Mouse (Mus musculus): ENCODE results near the gene Rela.

The Rela gene

DNA sequence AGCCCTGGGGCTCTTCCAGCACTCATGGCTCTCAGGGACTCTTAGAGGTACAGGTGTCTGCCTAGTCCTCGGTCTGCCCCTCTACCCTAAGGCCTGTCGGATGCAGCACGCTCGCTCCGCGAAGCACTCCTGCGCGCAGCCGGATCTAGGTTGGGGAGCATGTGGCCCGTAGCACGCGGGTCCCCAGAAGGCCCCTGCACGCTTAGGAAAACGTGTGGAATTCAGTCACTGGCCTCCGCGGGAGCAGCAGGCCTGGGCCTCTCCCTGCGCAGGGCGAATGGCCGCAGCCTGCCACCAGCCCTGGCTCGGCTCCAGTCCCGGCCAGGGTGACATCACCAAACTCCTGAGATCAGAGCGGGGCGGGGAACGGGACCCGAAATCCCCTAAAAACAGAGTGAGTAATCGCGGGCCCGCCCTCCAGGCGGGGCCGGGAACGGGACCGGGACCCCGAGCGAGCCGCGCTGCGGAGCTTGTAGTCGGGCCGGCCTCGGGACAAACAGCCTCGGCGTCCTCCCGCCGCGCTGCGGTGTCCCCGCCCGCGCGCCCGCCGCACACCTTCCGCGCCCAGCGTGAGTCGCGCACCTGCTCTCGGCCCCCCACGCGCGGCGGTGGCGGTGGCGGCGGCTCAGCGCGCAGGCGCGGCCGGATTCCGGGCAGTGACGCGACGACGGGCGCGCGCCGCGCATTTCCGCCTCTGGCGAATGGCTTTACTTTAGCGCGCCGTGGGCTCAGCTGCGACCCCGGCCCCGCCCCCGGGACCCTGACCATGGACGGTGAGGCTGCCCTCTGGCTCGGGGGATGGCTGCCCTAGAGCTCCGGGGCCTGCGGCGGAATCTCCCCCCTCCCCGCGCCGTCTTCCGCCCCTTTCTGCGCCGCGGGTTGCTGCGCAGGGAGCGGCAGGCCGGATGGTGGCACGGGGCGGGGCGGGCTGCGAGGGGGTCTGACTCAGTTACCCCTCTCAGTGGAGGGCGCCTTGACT lies at the start of gene Rela:
Rela (plus strand) TSS at position 415 of the 979 bp plus-strand sequence.
- peak; percentile 90 for DNase-seq

DNA sequence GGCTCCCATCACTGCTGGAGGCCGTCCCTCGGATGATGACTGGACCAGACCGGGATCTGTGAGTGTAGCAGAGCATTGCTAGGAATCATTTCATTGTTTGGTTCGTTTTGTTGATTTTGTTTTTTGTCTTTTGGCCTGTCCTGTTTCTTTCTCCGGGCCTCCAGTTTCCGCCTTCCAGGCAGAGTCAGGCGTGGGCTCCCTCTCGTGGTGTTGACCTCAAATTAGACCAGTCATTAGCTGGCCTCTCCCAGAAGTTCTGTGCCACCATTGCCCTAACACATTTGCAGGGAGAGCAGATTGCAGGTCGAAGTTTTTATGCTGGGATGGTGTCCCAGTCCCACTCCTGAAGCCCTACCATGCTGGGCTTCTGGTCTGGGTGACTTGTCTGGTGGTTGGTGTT lies 48.1 kb upstream of the Rela start:
- DNase-seq, result no peak

DNA sequence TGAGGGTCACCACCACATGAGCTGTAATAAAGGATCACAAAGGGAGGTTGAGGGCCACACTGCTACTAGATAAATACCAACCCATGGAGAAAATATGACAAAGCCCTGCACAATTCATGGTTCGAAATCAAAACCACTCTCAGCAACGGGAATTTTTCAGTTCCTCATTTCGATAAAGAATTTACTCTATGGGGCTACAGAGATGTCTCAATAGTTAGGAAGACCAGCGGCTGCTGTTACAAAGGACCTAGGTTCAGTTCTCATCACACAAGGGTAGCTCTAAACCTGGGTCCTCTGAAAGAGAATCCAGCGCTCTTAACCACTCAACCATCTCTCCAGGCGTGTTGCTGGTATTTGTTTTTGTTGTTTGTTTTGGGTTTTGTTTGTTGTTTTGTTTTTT lies 45.4 kb upstream of the Rela start:
- no peak for DNase-seq

DNA sequence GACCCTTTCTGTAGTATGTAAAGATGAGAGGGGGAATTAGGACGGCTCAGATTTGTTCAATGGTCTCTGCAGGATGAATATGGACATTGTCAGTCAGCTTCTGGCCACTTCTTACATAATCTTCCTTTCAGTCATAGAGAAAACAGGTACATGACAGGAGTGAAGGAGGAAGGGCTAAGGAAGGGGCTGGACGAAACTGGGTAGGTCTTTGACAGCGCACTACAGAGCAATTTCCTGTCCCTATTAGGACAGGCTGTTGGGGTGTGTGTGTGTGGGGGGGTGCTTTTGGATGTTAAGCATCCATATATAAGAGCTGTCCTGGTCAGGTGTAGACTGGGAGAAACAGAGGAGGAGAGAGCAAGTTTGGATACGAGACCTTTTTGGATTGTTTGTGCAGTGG lies 38.1 kb upstream of the Rela start:
- DNase-seq, result no peak

DNA sequence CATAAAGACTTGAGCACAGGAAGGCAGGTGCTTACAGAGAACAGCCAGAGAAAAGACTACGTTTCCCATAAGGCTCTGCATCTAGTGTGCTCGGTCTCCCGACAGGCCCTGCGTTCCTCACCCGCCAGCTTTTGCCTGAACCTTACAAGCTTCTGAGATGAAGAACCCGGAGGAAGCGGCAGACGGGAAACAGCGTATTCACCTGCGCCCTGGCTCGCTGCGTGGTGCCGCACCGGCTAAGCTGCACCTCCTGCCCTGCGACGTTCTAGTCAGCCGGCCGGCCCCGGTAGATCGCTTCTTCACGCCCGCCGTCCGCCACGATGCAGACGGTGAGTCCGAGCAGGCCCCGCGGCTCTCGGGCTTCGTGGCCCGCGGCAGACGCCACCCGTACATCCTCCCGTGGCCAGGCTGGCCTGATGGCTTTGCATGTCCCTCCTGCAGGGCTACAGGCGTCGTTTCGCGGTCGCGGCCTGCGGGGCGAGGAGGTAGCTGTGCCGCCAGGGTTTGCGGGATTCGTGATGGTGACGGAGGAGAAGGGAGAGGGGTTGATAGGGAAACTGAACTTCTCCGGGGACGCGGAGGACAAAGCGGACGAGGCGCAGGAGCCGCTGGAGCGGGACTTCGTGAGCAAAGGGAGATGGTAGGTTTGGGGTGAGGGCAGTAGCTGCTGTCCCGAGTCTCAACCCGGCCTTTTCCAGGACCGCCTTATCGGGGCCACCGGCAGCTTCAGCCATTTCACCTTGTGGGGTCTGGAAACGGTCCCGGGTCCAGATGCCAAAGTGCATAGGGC lies 35.3 kb upstream of the Rela start, which contains the start of gene Rnaseh2c:
Rnaseh2c (plus strand) TSS at position 122 of the 790 bp plus-strand sequence.
- peak; percentile 87 for DNase-seq

DNA sequence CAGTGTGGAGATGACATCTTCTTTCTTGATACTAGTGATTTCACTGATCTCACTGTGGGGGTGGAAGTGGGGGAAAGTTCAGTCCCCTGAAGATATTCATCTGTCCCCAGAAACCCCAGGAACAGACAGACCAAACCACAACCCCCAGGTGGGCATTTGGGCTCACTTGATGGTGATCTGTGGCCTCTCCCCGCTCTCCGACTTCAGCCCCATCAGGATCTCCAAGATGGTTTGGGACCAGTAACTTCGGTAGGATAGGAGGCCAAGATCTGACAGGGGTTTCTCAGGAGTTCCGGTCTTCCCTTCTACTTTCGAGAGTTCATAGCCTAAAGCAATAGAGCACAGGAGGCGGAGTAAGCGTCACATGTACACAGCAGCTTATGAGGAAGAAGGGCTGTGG lies 33.6 kb upstream of the Rela start:
- no peak for DNase-seq

DNA sequence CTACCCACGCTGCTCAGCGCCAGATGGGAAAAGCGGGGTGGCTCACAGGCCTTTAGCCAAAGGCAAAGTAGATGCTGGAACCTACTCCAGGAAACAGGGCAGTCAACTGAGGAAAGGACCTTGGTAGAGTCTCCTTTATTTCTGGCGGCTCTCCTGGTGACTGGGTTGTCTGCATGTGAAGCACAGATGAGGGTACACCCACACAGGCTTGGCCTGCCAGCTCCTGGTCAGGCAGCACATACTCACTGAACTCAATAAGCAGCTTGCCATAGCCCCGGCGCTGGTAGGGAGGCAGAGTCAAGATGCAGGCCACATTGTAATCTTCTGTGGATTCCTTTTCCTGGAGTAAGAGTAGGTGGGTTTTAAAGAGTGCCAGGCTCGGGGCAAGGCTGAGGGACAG lies 32.2 kb upstream of the Rela start:
- DNase-seq, result peak; percentile 45

DNA sequence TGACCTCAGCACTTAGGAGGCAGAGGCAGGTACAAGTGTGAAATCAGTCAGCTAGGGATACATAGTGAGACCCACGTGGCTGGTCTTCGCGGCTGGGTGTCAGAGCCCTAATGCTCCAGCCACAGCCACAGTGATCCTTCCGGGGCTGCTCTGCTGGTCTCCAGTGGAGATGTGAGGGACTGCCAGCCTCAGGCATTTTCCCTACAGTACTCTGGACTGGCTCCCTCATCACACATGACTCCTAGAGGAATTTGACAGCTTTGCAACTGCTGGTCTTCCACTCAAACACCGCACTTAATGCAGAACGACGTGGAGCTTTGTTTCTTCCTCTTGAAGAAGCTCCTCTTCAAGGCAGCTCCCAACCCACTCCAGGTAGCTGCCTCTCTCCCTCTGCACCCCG lies 31.1 kb upstream of the Rela start:
- DNase-seq, result no peak

DNA sequence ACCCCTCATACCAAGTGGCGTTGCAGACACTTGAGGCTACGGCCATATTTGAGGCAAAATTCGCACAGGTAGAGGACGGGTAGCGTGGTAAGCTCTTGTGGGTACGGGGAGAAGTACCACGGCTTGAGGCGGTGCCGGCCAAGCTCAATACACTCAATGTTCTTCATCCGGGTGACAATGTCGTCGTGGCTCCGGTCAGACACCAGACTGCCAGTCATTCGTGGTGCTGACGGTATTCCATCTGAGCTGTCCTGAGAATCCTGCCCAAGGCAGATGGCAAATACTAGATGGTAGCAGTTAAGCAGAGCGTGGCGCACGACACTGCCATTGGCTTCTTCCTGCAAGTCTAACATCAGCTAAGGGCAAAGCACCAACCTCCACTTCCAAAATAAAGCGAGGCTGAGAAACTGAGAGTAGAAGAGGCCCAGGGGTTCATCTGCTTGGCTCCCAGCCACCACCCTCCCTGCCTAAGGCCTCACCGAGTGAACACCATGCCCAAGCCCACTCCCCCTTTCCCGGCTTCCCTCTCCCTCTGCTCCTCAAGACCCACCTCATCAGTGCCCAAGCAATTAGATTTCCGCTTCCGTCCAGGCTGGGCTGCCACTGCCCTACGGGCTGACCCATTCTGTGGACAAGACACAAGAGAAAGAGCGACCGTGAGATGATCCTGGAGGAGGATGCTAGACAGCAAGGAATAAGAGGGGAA lies 29.4 kb upstream of the Rela start:
- no peak for DNase-seq

DNA sequence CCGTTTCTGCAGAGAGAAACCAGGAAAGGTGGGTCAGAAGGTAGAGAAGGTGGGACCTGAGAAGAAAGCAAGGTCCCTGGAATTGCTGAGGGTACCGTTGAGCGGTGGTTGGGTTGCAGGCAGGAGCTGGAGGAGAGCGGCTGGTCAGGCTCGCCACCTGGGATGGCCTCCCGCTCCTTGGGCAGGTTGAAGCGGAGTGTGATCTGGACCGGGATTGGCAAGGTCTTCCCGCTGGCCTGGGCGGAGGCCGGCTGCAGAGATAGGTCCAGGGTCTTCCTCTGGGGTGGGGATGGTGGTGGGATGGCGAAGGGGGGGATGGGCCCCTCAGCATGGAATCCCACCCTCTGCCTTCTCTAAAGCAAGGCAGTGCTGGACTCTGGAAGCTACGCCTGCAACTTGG lies 28.6 kb upstream of the Rela start:
- DNase-seq, result no peak

DNA sequence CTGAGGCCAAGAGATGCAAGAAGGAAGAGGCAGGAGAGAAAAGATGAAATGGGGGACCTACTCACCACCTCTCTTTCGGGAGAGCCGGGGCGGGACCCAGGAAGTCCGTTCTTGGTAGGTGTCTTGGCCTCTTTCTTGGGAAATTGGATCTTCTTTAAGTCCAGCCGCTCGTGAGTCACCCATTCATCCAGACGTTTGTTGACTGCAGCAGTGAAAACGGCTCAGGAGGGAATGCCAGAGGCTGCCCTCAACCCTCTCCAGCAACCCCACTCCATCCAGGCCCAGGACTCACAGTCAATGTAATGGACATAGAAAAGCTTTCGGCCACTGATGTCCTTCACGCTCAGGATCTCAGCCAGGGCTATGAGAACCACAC lies 28.1 kb upstream of the Rela start:
- no peak for DNase-seq

DNA sequence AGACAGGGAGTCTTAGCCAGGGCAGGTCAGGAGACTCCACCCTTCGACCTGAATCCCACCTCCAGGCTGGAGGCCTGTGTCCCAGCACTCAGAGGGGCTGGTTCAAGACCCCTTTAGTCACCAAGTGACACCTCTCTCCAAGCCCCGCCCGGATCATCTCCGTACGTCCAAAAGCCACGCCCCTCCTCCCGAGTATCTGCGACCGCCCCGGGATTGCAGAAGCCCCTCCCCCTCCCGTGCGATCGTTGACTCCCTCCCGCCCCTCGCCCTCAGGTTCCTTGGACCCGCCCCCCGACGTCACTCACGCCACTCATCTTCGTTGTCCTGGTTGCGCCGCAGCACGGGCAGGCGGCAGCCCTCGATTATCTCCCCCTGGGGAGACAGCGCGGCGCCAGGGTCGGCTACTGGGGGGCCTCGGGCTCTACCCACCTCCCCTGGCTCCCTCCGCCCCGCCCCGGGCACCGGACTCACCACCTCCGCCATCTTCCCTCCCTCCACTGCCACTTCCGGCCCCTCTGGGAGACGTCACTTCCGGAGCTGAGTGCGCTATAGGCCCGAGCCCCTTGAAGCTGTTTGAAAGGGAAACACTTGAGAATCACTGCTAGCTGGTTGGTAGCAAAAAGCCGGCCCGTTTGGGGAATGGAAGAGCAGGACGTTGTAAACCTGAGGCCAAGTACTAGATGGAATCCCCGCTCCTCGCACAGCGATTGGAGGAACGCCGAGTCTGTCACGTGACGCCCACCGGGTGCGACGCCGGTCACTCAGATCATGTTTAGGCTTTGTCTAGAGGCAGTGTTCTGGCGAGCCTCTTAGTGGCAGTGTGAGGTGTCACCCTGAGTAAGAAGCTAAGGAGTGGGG lies 27.5 kb upstream of the Rela start, which contains the start of gene Kat5:
Kat5 (minus strand) TSS at position 691 of the 858 bp plus-strand sequence.
- peak; percentile 92 for DNase-seq

DNA sequence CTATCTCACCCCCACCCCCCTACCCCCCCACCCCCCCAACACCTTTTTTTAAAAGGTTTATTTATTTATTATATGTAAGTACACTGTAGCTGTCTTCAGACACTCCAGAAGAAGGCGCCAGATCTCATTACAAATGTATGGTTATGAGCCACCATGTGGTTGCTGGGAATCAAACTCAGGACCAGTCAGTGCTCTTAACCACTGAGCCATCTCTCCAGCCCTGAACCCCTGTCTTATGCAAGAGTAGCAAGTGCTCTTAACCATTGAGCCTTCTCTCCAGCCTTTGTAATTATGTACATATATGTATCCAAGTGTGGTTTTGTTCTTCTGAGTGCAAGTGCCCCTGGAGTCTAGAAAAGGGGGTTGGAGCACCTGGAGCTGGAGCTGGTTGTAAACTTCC lies 25.3 kb upstream of the Rela start:
- no peak for DNase-seq

DNA sequence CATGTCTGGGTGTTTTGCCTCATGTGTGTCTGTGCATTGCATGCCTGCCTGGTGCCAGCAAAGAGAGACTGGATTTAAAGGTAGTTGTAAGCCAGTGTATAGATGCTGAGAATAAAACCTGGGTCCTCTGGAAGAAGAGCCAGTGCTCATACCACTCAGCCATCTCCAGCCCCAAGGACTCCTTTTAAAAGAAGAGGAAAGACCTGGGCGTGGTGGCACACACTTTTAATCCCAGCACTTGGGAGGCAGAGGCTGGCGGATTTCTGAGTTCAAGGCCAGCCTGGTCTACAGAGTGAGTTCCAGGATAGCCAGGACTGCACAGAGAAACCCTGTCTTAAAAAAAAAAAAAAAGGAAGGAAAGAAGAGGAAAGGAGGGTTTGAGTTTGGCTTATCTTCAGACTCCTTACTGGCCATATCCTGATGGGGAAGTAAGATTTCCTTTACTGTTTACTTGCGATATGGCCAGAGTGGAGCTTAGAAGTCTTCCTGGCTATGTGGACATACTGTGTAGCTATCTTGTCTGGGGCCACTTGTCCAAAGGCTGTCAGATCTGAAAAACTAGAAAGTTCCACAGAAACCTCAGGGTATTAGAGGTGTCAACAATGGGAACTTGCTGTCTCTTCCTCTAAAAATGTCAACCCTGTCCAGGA lies 24.4 kb upstream of the Rela start:
- no peak for DNase-seq

DNA sequence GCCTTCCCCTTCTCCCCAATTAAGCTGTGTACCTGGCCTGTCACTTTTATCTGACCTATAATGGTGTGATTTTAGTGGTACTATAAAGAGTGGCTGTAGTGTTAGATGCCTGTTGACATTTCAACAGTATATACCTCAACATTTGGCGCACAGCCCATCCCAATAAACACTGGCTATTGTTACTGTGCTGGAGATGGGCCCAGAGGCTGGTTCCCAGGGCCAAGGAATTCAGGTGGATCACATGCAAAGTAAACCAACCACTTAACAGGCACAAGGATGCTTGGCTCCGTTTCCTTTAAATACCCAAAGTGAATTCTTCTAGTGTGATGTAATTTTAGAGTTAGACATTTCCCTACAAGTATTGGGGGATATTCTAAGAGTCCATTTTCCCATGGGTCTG lies 22.3 kb upstream of the Rela start:
- no peak for DNase-seq

DNA sequence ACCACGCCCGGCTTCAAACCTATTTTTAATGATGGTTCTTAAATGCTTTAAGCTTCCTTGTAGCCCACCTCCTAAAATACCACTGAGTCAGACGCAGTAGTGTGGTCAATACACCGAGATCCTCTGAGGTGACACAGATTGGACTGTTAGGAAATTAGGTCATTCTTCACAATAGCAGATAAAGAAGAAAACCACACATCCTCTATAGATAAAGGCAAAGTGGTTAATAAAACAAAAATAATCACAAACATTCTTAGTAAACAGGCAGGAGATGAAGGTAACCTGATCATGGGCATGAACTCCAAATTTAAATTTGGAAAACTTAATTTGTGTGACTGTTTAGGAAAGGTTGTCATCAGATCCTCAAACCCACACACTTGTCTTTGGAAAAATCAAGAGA lies 17.3 kb upstream of the Rela start:
- no peak for DNase-seq

DNA sequence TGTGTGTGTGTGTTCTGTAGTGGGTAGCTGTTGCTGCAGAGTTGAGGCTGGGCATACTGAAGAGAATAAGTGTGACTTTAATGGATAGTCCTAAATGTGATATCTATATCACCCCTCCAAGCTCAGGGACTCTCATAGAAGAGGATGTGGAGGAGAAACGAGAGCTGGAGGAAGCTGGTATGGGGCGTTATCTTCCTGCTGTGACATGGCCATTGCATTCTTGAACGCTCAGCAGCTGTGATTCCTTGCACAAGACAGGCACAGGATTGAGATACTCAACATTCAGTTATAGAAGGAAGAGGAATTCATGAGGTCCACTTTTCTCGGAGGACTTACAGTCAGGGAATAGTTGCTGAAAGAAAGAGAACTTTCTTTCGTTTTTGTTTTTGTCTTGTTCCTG lies 15.4 kb upstream of the Rela start:
- DNase-seq, result no peak

DNA sequence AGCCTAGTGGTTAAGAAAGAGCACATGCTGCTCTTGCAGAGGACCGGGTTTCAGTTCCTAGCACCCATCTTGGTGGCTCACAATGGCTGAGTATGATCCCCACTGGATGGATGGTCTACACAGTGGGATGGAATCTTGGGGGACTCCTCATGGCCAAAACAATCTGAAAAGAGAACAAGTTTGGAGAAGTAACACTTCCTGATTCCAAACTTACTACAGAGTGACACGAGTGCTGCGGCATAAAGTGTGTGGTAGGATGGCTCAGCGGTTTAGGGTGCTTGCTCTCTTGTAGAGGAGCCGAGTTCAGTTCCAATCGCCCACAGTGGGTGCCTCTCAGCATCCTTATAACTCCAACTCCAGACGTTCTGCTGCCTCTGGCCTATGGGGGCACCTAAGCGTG lies 12.0 kb upstream of the Rela start:
- no peak for DNase-seq

DNA sequence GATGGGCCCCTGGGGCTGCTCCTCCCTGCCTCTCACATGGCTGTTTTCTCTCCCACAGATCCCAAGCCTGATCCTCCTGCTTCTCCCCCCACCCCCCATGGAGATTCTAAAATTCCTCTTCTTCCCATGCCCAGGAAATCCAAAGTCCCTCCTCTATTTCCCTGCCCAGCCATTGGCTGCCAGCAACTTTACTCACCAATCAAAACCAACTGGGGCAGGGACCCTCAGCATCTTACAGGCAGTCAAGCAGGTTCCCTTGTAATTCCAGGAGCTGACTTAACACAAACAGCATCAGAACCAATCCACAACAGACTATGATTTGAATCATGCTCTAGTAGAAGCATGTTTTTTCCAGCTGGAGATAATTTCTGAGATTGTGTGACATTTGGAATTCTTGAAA lies 7.4 kb upstream of the Rela start:
- no peak for DNase-seq

DNA sequence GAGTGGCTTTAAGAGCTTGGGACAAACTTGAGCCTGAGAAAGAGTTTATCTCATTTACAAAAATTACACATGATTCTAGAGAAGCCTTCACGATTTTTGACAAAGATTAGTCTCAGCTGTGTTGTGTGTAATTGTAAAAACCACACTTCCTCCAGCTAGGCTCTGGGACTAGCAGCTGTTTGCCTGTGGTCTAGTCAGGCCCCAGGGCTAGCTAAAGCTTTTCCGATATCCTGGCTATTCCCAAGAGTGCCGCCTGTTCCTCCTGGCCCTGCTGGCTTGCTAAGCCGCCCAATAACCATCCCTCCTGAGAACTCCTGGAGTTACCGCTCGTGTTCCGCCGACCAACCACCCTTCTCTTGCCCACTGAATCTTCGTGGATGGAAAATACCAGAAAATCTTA lies 5.2 kb upstream of the Rela start:
- DNase-seq, result no peak

DNA sequence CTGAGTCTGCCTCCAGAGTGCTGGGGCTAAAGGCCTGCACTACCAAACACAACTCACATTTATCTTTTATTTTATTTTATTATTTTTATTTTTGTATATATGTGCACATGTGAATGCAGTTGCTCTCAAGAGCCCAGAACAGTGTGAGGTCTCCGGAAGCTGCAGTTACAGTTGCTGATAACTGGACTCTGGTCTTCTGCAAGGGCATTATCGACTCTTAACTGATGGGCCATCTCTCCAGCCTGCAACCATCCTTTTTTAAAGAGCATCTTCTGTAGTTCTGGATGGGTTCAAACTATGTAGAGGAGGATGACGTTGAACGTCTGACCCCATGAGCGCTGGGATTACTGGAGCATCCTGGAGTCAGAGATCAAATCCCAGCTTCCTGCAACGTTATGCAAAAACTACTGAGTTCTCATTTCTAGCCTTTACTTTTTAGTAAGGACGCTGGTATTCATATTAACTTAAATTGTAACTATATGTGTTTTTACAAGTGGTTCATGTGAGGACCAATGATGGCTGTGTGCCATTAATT lies 1.2 kb upstream of the Rela start:
- DNase-seq, result no peak

Measured in right cerebral cortex, adult 18-20 months (tissue).